Mouse (Mus musculus): Measurements from ENCODE around the gene Inhbc. TPM values are rescaled to one million over a fixed set of nuclear protein-coding genes. Genes with fewer than 3 reads are reported as not detected.
A peak's percentile ranks its signal among the peaks of the same experiment; 100 is the strongest.

The Inhbc gene
- total and polyA plus RNA-seq, 3 experiments = not detected

DNA sequence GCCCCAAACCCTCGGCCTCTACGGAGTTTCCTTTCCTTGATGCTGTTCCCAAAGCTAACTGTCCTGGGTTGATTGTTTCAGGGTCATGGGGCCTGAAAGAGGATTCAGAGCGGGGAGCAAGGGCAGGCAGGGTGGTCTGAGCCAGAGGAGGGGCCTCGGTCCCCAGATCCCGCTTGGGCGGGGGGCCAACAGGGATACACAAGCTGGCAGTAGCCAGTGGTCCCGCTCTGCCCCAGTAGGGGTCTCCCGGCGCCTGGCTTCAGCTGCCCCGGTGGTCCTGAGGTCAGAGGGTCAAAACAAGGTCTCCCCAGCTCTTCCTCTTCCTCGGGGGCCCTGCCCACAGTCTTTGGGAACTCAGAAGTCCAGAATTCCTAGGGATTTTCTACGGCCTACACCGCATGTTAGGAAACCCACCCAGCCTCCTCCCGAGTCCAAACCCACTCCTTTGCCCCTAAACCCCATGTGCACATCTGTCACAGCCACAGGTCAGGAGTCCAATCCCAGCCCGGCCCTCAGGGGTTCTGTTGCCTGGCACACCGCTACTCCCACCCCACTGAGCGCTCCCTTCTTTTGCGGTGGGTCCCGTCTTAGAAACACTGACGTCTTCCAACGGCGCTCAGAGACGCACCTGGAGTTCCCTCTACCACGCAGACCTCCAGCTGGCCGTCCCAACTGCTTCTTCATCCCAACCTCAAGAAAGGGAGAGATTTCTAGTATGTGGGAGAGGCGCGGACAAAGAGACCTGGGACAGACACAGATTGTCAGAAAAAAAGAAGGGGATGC, 29.5 kb downstream of the Inhbc start:
- DNase-seq (ENCODE audit: low read depth, low spot score) = peak; percentile 50
- no peak overlapping the region for H3K27ac ChIP-seq (ENCODE audit: control insufficient read depth, low read depth, low read length)
- H3K4me1 ChIP-seq (ENCODE audit: control insufficient read depth in 1 of 2, insufficient read depth in 2 of 2, low read length in 2 of 2) = 0 out of 4 replicates have a peak, but pooled peaks cover 0 to 3% of the 10 kb centered on the region in 2 experiments
- H3K9me3 ChIP-seq (replicated peaks; ENCODE audit: insufficient read depth, low read length) = no peaks in the 10 kb centered on the region
- H3K9ac ChIP-seq (ENCODE audit: control insufficient read depth, low read depth, low read length, poor library complexity, severe bottlenecking) = peak overlapping the region; percentile 50
- H3K27me3 ChIP-seq (ENCODE audit: control insufficient read depth in 1 of 2, insufficient read depth in 2 of 2, low read length in 2 of 2) = no peaks in the 10 kb centered on the region
- H3K4me3 ChIP-seq (ENCODE audit: control insufficient read depth in 1 of 2, insufficient read depth in 1 of 2, low read depth in 2 of 2, low read length in 2 of 2) = peak overlapping the region; percentile 38 to 95
- no peaks in the 10 kb centered on the region; the same call in 1 of the 2 replicates for H3K79me2 ChIP-seq (ENCODE audit: control insufficient read depth, insufficient read depth, low read length, poor library complexity)
- peaks cover 0 to 2% of the 10 kb centered on the region in 2 experiments; a peak in 1 of 4 replicates for H3K36me3 ChIP-seq (ENCODE audit: control insufficient read depth in 1 of 2, insufficient read depth in 2 of 2, low read length in 2 of 2)
- TF ChIP-seq CHD2 (IDR thresholded peaks at IDR 0.05; ENCODE audit: low read length) = no peak

DNA sequence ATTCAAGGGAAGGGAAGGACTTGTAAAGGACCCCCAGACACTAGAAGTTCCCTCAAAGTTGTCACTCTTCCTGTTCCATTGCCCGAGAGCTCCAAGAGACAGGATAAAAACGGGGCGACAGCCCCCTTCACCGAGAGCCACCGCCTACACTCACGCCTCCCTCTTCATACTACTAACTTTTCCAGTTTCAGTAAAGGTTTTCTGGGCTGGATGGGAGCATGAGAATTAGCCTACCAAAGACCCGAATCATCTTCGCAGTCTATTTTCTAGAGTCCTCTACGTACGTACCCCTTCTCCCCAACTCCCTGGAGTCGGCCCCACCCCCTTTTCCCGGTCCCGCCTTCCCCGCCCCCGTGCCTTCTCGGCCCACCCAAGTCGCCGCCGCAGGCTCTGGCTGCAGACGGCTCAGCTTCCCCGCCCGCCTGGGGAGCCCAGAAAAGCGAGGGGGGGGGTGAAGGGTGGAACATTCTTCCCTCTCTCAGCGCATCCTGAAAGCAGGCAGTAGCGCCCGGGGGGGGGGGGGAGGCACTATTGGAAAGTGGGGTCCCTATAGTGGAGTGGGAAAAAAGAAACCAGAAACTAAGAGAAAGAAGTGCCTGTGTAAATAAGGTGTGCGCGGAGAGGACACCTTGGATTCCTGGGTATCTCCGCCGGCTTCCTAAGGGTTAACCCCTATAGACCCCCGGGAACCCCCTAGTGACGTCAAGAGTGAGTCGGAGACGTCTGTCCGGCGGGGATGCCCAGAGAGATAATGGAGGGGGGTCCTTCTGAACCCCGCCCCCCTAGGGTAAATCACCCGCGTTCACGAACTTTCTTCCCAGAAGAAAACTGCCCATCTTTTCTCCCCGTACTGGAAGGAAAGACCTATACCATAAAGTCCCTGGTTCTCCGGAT, 30.3 kb downstream of the Inhbc start:
- Histone ChIP-seq H3K36me3 (ENCODE audit: control insufficient read depth in 1 of 2, insufficient read depth in 2 of 2, low read length in 2 of 2) (peaks cover 0 to 2% of the 10 kb centered on the region in 2 experiments; a peak in 1 of 4 replicates), H3K27ac (ENCODE audit: control insufficient read depth, low read depth, low read length) (peak overlapping the region; percentile 56), H3K79me2 (ENCODE audit: control insufficient read depth, insufficient read depth, low read length, poor library complexity) (no peaks in the 10 kb centered on the region; the same call in 1 of the 2 replicates), H3K27me3 (ENCODE audit: control insufficient read depth in 1 of 2, insufficient read depth in 2 of 2, low read length in 2 of 2) (no peaks in the 10 kb centered on the region), H3K9ac (ENCODE audit: control insufficient read depth, low read depth, low read length, poor library complexity, severe bottlenecking) (peak overlapping the region; percentile 66), H3K9me3 (replicated peaks; ENCODE audit: insufficient read depth, low read length) (no peaks in the 10 kb centered on the region), H3K4me1 (ENCODE audit: control insufficient read depth in 1 of 2, insufficient read depth in 2 of 2, low read length in 2 of 2) (0 out of 4 replicates have a peak, but pooled peaks cover 0 to 3% of the 10 kb centered on the region in 2 experiments), H3K4me3 (ENCODE audit: control insufficient read depth in 1 of 2, insufficient read depth in 1 of 2, low read depth in 2 of 2, low read length in 2 of 2) (peak overlapping the region; percentile 61 to 95)
- TF ChIP-seq NELFE (IDR thresholded peaks at IDR 0.05; ENCODE audit: low read depth, low read length) (peak; percentile 19; the same call in 1 of the 2 replicates), MAZ (IDR thresholded peaks at IDR 0.05; ENCODE audit: low read depth, low read length) (peak; percentile 63; the same call in 1 of the 2 replicates), ZMIZ1 (IDR thresholded peaks at IDR 0.05; ENCODE audit: low read depth, low read length) (no peak)
- DNase-seq (ENCODE audit: low read depth, low spot score) = peak; percentile 90

DNA sequence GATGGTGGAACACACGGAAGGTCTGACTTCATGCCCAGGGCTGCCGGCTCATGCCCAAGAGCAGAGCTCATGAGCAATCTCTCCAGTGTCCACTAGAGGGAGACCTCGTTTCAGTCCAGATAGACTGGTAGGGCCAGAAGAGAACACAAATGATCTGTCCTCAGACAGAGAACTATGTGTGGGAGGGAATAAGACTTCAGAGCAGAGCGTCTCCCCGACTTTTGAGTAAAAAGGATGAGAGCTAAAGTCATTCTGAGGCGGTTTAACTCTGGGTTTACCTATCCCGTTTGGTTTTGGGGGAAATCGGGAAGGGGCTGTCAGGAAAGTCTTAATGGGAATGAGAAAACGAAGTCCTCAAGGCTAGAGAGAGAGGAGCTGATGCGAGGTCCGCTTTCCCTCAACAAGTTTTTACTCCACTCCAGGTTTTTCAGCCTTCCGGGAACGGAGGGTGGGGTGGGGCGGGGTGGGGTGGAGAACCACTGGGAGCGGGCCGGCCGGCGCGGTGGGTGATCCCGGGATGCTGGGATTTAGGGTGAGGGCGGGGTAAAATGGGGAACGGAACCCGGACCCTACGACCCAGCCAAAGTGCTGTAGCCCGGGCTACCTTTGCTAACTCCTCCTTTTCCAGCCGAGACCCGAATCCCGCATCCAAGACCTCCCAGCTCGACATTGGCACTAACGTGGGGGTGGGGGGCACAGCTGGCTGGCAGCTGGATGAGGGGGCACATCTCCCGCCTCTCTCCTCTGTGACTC, 31.1 kb downstream of the Inhbc start:
- Histone ChIP-seq H3K4me3 (ENCODE audit: control insufficient read depth in 1 of 2, insufficient read depth in 1 of 2, low read depth in 2 of 2, low read length in 2 of 2) (peak overlapping the region; percentile 61 to 95), H3K36me3 (ENCODE audit: control insufficient read depth in 1 of 2, insufficient read depth in 2 of 2, low read length in 2 of 2) (peaks cover 0 to 2% of the 10 kb centered on the region in 2 experiments; a peak in 1 of 4 replicates), H3K79me2 (ENCODE audit: control insufficient read depth, insufficient read depth, low read length, poor library complexity) (no peaks in the 10 kb centered on the region; the same call in 1 of the 2 replicates), H3K4me1 (ENCODE audit: control insufficient read depth in 1 of 2, insufficient read depth in 2 of 2, low read length in 2 of 2) (0 out of 4 replicates have a peak, but pooled peaks cover 0 to 3% of the 10 kb centered on the region in 2 experiments), H3K27ac (ENCODE audit: control insufficient read depth, low read depth, low read length) (peak overlapping the region; percentile 62), H3K27me3 (ENCODE audit: control insufficient read depth in 1 of 2, insufficient read depth in 2 of 2, low read length in 2 of 2) (no peaks in the 10 kb centered on the region), H3K9me3 (replicated peaks; ENCODE audit: insufficient read depth, low read length) (no peaks in the 10 kb centered on the region), H3K9ac (ENCODE audit: control insufficient read depth, low read depth, low read length, poor library complexity, severe bottlenecking) (peak overlapping the region; percentile 66)
- peak; percentile 96 for DNase-seq (ENCODE audit: low read depth, low spot score)
- no peak for TF ChIP-seq UBTF (IDR thresholded peaks at IDR 0.05; ENCODE audit: borderline replicate concordance, insufficient read depth, low read depth, low read length)
- TF ChIP-seq MAZ (IDR thresholded peaks at IDR 0.05; ENCODE audit: low read depth, low read length) = peak; percentile 83
- TF ChIP-seq USF1 (IDR thresholded peaks at IDR 0.05; ENCODE audit: low read depth, low read length) = 0 out of 2 replicates have a peak, but pooled peaks have one; percentile 18
- TF ChIP-seq USF2 (IDR thresholded peaks at IDR 0.05; ENCODE audit: borderline replicate concordance in 1 of 2, insufficient read depth in 1 of 2, low read depth in 1 of 2, low read length in 2 of 2) = no peak
- TF ChIP-seq RAD21 (IDR thresholded peaks at IDR 0.05; ENCODE audit: low read depth, low read length) = peak; percentile 76
- peak; percentile 38; the same call in 1 of the 2 replicates for TF ChIP-seq ZC3H11A (IDR thresholded peaks at IDR 0.05; ENCODE audit: low read depth, low read length)
- TF ChIP-seq POLR2A (IDR thresholded peaks at IDR 0.05; ENCODE audit: control insufficient read depth in 1 of 2, insufficient read depth in 1 of 2, low read depth in 1 of 2, low read length in 2 of 2, poor library complexity in 1 of 2) = no peak
- 0 out of 2 replicates have a peak, but pooled peaks have one; percentile 19 for TF ChIP-seq ELF1 (IDR thresholded peaks at IDR 0.05; ENCODE audit: low read depth, low read length)
- 0 out of 2 replicates have a peak, but pooled peaks have one; percentile 33 for TF ChIP-seq MYC (IDR thresholded peaks at IDR 0.05; ENCODE audit: low read depth, low read length)
- TF ChIP-seq HCFC1 (IDR thresholded peaks at IDR 0.05; ENCODE audit: low read depth, low read length) = peak; percentile 40; the same call in 1 of the 2 replicates
- TF ChIP-seq SIN3A (IDR thresholded peaks at IDR 0.05; ENCODE audit: low read length) = peak; percentile 75
- TF ChIP-seq BHLHE40 (IDR thresholded peaks at IDR 0.05; ENCODE audit: borderline replicate concordance, low read depth, low read length) = no peak
- 0 out of 2 replicates have a peak, but pooled peaks have one; percentile 46 for TF ChIP-seq TCF12 (IDR thresholded peaks at IDR 0.05; ENCODE audit: low read depth, low read length)
- TF ChIP-seq TBP (IDR thresholded peaks at IDR 0.05; ENCODE audit: low read depth, low read length) = 0 out of 2 replicates have a peak, but pooled peaks have one; percentile 42
- no peak for TF ChIP-seq KAT2A (conservative IDR thresholded peaks at IDR 0.05; ENCODE audit: low read depth, low read length)
- peak; percentile 71 for TF ChIP-seq SMC3 (IDR thresholded peaks at IDR 0.05; ENCODE audit: low read depth, low read length)
